Mouse (Mus musculus): ENCODE measurements around the gene Nfrkb. TPM values are rescaled to one million over a fixed set of nuclear protein-coding genes. Genes with fewer than 3 reads are reported as not detected.

The Nfrkb gene
- total RNA-seq (2021): 10 to 100 TPM; 35.5 to 38.3 TPM
- long read RNA-seq, partial matches to known transcripts: 4 of 5 reads
- long read RNA-seq, other reads (novel, unspliced or antisense): 1 of 5 reads

GRCm38 (mm10) chr9:31385947-31386354, at the start of gene Nfrkb:
Gene Nfrkb (plus strand): TSS chr9:31386192.
- DNase-seq (ENCODE audit: low spot score in 2 of 2): peak; percentile 95 to 96

- DNase-seq (ENCODE audit: low spot score in 2 of 2): no peak
Observed at GRCm38 (mm10) chr9:31344289-31344831, 41.6 kb upstream of the Nfrkb start.

DNA sequence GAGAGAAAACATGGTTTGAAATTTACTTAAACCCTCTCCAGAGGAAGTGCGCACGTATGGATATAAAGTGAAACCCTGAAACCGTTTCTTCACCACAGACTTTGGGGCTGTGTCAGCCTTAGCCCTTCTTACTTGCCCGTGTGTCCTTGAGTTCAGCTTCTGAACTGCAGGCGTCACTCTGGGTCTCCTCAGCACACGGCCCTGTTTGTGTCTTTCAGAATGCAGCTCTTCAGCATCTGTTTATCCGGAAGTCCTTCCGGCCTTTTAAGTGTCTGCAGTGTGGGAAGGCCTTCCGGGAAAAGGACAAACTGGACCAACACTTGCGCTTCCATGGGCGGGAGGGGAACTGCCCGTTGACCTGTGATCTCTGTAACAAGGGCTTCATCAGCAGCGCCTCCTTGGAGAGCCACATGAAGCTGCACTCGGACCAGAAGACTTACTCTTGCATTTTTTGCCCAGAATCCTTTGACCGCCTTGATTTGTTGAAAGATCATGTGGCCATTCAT, 39.4 kb upstream of the Nfrkb start:
- DNase-seq (ENCODE audit: low spot score in 2 of 2): no peak

DNA sequence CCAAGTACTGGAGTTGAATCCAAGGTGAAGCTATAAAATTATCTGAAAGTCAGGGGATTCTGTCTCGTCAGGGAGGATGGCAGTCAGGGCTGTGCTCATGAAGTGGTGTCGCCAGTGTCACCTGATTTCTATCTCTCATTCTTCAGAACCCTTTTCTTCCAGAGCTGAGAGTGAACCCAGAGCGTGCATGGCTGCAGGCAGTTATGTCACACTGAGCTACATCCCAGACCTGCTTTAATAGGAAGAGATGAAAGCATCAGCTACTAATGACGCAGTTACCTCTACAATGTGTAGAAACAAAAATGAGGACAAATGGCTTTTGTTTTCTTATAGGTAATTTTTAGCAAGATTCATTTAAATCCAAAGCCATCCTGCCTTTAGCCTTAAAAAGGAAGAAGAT, 37.5 kb upstream of the Nfrkb start:
- DNase-seq (ENCODE audit: low spot score in 2 of 2): no peak

DNA sequence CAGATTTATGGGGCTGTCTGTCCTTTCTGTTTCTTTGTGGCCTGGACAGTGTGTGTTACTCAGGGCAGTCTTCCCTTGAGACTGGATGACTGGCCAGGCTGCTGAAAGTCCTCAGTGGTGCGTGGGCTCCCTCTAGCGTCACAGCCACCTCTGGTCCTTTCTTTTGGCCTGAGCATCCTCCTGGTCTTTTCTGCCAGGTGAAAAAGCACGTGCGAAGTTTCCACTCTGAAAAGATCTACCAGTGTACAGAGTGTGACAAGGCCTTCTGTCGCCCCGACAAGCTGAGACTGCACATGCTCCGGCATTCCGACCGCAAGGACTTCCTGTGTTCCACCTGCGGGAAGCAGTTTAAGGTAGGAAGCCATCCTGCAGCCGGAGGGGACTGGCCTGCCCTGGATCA, 37.1 kb upstream of the Nfrkb start:
- DNase-seq (ENCODE audit: low spot score in 2 of 2): peak; percentile 74 to 80

DNA sequence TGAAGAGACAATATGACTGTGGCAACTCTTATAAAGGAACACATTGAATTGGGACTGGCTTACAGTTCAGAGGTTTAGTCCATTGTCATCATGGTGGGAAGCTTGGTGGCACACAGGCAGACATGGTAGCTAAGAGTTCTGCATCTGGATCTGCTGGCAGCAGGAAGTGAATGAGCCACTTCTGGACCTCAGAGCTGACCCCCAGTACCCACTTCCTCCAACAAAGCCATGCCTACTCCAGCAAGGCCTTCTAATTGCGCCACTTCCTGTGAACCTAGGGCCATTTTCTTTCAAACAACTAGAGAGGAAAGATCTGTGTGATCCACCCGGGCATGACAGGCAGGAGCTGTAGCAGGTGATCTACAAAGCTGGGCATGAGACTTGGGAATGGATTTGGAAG, 33.3 kb upstream of the Nfrkb start:
- no peak for DNase-seq (ENCODE audit: low spot score in 2 of 2)

DNA sequence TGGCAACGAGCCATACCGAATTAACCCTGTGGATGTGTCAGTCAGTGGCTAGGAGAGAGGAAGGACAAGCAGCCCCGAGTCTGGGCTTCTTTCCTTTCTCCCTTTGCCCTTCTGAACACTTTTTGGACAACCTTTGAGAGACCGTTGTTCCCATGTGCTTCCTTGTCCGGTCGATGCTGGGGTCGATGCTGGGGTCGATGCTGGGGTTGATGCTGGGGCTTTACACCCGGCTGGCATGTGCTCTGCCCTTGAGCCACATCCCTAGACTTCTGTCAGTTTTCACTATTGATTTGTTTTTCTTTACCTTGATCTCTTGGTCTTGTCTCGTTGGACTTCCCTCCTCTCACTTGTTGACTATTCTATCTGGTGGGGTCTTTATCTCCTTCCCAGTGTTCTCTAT, 32.5 kb upstream of the Nfrkb start:
- DNase-seq (ENCODE audit: low spot score in 2 of 2): no peak

DNA sequence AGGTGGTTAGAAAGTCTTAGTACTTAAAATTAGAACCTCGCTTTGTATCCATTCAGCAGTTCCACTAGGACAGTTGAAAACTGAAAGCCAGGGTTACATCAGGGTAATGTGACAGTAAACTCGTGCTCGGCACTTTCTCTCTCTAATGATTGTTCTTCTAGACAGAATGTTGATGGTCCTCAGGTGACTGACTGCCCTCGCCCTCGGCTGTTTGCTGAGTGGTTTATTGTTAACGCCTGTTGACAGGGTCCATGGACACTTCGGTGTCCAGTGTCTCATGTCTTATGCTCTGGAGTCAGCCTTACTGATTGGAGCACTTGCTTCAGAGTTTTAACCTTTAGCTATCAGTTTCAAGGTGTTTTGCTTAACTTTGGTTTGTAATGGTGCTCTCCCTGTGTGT, 31.9 kb upstream of the Nfrkb start:
- DNase-seq (ENCODE audit: low spot score in 2 of 2): no peak

- DNase-seq (ENCODE audit: low spot score in 2 of 2): peak; percentile 43 to 52
Observed at GRCm38 (mm10) chr9:31363698-31364609, 22.0 kb upstream of the Nfrkb start.

DNA sequence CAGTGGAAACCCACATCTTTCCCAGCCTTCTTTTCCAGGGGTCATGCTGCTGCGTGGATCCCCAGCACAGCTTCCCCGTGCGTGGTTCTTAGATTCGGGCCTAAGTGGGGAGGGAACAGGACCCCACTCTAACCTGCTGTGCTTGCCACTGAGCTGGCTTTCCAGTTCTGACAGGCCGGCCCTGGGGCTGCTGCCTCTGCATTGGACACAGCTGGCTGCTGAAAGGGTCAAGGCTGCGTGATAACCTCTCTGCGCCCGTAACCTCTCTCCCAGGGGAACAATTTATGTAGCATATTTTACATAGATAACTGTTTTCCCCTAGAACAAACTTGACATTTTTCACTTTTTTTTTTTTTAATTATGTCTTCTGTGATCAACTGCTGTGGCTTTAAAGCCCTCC, 20.9 kb upstream of the Nfrkb start:
- DNase-seq (ENCODE audit: low spot score in 2 of 2): no peak

DNA sequence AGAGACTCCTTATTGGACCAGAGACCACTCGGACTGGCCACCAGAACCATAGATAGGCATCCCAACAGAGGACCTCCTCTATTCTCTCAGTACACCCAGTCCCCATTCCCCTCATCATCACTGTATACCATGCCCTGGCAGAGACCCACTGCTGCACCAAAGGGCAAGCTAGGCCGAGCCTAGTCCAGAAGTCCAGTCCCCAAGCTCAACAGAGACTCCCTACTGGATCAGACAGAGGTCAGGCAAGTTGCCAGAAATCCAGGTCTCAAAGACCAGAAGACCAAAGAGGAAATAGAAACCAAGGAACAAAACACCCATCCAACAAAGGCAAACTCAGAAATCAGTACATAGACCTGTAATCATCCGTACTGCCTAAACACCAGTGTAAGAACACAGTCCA, 14.3 kb upstream of the Nfrkb start:
- DNase-seq (ENCODE audit: low spot score in 2 of 2): no peak

DNA sequence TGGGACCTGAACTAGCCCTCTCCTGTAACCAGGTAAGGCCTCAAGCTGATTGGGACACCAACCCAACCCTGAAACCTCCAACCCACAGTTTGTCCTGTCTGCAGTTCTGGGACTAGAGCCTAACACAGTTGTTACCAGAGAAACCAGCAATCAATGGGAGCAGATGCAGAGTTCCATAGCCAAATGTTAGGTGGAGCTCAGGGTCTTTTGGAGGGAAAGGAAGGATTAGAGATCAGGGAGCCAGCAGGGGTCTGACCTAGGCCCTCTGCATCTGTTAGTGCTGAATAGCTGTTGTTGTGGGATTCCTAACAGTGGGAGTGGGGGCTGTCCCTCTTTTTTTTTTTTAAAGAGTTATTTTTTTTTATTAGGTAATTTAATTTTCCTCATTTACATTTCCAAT, 9.3 kb upstream of the Nfrkb start:
- no peak for DNase-seq (ENCODE audit: low spot score in 2 of 2)

GRCm38 (mm10) chr9:31384786-31385499, 1.0 kb upstream of the Nfrkb start:
- DNase-seq (ENCODE audit: low spot score in 2 of 2): no peak

GRCm38 (mm10) chr9:31385500-31385869, 507 bp upstream of the Nfrkb start:
- DNase-seq (ENCODE audit: low spot score in 2 of 2): peak in 1 of 2 experiments; percentile 11

DNA sequence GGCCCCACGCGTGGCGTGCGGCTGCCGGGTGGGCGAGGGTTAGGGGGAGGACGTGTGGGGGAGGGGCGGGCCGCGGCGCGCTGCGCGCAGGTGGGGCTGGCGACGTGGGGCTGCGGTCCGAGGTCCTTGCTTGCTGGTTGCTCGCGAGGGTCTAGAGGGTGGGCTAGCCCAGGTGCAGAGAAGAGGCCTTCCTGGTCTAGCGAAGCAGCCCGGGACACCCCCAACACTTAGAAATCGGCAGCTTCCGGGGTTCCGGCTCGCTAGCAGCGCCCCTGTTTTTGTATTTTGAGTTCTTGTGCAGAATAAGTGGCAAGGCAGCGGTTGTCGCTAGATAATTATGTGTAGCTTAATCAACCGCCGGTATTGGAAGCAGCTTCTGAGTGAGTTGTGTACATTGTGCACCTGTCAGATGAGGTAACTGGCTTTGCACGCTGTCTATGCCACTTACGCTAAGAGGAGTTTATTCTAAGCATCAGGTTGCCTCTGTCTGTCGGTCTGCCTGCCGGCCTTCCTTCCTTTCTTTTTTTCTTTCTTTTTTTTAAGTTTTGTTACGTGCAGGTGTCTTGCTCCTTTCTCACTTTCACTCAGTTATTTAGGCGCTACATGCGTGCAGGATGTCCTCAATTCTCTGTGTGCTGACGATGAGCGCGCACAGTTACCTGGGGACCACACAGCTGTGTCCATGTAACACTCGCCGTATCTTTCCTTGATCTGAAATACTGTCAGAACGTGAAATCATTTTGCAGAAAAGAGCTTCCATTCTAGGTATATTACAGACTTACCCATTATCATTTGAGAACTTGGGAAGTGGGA, 582 bp downstream of the Nfrkb start:
- no peak for DNase-seq (ENCODE audit: low spot score in 2 of 2)

- DNase-seq (ENCODE audit: low spot score in 2 of 2): no peak
Observed at GRCm38 (mm10) chr9:31387206-31387605, 1.2 kb downstream of the Nfrkb start.

GRCm38 (mm10) chr9:31400441-31400840, 14.4 kb downstream of the Nfrkb start:
- peak; percentile 81 to 83 for DNase-seq (ENCODE audit: low spot score in 2 of 2)

GRCm38 (mm10) chr9:31404311-31404710, 18.3 kb downstream of the Nfrkb start:
- DNase-seq (ENCODE audit: low spot score in 2 of 2): no peak

- DNase-seq (ENCODE audit: low spot score in 2 of 2): no peak
Observed at GRCm38 (mm10) chr9:31405217-31405616, 19.2 kb downstream of the Nfrkb start.

DNA sequence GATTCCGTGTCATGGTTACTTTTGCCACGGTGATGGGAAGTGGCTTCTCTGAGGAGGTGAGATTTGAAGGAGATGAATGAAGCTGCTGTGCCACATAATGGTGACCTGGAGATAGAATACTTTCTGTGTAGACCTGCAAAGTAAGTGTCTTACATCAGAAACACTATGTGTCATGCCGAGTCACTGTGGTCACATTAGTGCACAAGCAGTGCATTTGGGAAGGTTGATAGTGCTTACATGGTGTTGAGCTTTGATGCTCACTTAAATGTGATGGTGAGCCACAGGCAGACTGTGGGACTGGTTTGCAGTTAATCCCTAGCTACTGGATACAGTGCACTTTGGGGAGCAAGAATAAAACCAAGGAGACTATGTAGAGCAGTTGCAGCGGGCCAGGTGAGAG, 26.2 kb downstream of the Nfrkb start:
- no peak for DNase-seq (ENCODE audit: low spot score in 2 of 2)

GRCm38 (mm10) chr9:31418821-31419220, 32.8 kb downstream of the Nfrkb start:
- DNase-seq (ENCODE audit: low spot score in 2 of 2): no peak
